Mouse (Mus musculus): ENCODE data around the gene Fam205c. TPM values are rescaled to one million over a fixed set of nuclear protein-coding genes. Genes with fewer than 3 reads are reported as not detected.
"Not testable (repeated sequence)": the region's sequence is repeated elsewhere in the genome, so short reads cannot be mapped to it uniquely, and the experiment has no call there.

Gene Fam205c
- total RNA-seq, 2 experiments from 2014 or later = 4.0 to 4.1 TPM

DNA sequence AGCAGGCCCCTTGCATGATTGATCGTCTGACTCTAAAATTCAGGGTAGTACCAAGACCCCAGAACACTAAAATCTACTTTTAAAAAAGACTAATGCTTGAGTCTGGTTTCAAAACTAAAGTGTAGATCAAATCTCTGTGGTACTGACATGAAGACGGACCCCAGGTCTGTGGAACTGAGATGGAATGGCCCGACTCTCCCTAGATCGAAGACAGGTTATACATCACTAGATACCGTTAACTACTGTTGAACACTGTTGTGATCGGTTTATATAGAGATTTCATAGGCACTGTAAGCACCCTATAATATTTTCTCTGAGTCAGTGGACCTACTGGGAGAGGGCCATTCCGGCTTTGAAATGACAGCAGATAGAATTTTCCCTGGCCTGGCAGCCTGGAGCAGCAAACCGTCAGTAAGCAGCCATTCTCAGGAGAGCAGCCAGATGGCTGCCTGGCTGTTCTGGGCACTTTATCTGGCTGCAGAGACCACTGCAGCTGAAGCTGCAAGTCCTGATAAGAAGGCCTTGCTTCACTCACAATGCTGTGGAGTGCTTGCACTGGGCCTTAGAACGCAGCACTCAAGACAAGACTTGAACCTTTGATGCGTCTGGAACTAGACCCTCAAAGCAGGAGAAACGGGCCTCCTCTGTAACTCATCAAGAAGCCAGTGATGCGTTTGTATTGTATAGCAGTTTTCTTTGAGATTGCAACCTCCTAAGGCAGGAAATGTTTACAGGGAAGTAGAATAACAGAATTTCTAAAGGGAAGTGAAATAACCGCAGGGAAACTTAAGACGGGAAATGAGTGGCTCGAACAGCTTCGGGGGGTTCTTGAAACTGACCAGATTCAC, 6.0 kb upstream of the Fam205c start:
- DNase-seq = no peak
- intact Hi-C loops (cut with DNase I) = no loop called here

DNA sequence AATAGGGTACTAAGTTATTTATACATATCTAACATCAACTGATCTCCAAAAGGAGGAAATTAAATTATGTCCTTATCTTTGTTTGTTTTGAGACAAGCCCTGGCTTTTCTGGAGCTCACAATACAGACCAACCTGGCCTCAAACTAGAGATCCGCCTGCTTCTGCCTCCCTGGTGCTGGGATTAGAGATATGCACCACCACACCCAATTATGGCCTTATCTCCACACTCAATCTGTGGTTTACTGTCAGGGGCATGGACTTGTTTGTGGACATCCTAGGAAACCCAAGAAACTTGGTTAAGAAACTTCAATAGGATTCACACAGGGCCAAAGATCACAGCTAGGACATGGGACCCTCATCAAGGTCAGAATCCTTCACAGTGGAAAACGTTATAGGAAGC, 3.6 kb upstream of the Fam205c start:
- intact Hi-C loops (cut with DNase I) = loop anchor here (1.0 to 2.0 kb wide), 2 partner anchors 67 to 88 kb away; no protein-coding TSS in a partner anchor
- DNase-seq = no peak

DNA sequence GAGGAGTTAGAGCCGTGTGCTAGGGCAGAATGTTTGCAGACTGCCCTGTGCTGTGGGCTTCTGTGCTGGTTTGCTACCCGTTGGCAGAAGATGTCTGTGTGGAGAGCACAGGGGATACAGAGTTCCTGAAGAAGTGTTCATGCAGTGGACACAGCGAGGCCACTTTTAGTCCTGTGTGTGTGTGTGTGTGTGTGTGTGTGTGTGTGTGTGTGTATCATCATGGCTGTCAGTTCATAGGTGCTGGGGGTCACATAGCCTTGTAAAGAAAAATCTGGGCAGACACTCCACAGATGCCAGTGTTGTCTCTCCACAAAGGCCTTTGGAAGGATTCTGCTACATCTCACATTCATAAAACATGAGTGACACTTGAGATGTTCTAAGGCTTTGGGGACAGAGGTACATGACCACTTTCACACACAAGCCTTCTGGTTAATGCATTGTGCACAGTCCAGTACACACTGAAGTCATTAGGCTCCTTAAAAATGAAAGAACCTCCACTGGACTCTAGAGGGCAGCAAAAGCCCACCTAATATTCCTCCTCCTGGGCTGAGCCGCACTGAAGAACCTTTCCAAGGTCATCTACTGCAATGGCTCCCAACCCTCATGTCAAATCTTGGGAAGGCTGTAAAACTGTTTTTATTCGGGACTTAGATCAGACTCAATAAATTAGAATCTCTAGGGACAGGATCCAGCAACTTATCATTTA, 2.7 kb upstream of the Fam205c start:
- intact Hi-C loops (cut with DNase I) = loop anchor here (1.0 to 2.0 kb wide), 2 partner anchors 68 to 89 kb away; no protein-coding TSS in a partner anchor

DNA sequence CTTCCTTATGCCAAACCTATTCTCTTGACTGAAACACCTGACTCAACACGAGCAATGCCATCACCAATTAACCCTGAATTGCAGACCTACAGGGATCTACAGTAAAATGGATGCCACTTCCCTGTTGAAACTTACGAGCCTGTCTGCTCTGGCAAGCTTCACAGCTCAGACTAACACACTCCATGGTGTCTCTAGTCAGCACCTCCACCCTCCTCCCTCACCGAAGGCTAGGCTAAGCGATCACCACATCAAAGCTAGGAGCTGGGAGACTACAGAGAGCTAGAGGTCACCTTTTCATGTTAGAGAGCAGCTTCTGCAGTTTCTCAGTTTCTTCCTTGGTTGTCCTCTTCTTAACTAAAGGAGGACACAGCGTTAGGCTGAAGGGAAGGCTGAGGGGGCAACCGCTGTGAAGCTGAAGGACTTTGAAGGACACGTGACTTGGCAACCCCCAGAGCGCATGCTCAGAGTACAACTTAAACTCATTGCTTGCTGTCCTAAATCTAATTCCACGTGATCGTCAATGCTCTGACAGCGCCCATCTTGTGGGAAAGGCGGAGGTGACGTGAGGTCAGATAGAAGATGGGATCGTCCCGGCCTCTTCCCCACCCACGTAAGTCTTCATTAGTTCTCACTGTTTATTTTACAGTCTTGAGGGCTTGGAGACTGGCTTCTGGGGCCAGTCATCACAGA, 1.1 kb downstream of the Fam205c start:
- intact Hi-C loops (cut with DNase I) = no loop called here
- DNase-seq = no peak

More for the DNA sequence above, 2.7 kb upstream of the Fam205c start:
- DNase-seq = peak; percentile 50 to 65

DNA sequence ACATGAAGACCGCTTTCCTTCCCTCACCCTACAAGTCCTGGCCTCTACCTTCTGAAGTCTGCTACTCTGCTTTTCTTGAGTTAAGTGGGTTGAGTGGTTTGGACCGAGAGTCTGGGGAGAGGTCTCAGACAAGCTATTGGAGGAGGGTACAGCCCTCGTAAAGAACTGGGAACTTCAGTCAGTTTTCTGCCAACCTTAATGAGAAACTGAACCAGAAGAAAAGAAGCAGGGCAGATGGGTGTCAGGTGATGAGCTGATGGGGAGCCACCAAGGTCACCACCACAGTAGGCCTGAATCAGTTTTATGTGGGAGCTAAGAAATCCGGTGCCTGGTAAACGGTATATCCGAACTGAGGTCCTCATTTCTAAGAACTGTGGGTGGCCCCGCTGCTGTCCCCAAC, 1.9 kb downstream of the Fam205c start:
- no peak for DNase-seq
- intact Hi-C loops (cut with DNase I) = no loop called here

DNA sequence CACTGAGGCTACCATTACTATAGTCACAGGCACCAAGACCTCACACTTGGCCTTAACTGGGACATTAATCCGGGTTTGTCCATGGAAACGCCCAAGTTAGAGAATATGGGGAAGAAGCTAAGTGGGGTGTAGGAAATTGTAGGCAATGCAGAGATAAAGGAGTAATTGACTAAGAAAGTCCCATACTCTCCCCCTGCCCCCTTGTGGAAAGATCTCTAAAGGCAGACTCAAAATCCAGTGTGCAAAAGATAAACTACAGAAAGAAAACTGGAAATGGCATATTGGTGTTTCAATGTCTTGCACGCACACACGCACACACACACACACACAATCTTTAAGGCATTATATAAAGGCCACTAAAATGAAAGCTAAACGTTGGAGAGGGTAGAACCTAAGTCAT, 3.3 kb downstream of the Fam205c start:
- DNase-seq = no peak
- intact Hi-C loops (cut with DNase I) = no loop called here

DNA sequence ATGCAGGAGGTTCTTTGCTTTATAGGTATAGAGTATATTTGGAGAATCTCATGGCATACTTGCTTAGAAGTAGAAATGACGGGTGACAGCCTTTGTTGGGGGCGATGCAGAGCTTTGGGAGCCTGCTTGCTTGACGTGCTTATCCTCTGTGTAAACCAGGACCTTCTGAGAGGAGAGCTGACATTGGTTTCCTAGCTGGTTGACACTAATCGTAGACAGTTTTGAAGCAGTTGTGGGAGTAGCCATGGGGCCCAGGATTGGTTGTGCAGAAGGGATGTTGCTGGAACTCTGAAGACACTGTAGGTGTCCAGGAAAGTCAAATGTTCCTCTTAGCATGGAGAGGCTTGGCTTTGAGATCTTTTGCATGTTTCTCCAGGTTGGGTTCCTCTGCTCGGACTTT, 5.8 kb downstream of the Fam205c start:
- intact Hi-C loops (cut with DNase I) = no loop called here

DNA sequence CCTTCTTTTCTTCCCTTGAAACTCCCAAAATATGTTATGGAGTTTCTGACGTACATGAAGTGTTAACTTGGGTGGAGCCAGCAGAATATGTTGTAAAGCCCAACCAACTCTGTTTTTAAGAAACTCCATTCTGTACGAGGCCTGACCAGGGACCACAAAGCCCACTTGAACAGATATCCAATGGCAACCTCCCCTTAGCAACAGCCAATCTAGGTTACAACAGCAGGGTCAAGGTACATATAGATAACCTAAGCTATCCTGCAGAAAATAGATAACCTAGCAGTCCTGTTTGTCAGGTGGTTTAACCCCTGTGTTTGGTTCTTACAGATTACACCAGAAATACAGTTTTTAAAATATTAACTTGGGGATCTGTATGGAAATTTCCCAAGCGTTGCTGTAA, 6.6 kb downstream of the Fam205c start:
- intact Hi-C loops (cut with DNase I) = no loop called here
- DNase-seq = no peak

More for the DNA sequence above, 5.8 kb downstream of the Fam205c start:
- no peak for DNase-seq

DNA sequence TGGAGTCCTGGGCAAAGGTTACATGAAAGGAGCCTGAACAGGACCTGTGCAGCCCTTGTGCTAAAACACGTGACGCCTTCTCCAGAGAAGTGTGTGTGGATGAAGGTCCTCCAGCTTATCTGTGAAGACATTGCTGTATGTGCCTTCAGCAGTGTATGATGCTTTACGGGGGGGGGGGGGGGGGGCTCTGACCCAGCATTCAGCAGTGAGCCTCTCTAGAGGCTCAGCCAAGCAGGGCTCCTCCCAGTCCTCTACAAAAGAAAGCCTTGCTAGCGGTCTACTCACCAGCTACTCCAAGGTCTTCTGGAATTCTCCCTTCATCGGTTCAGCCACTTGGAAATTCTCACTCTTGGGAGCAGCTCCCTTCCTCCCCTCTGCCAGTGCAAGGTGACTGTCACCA, 10.5 kb downstream of the Fam205c start:
- DNase-seq; intact Hi-C loops (cut with DNase I): not testable (repeated sequence)

DNA sequence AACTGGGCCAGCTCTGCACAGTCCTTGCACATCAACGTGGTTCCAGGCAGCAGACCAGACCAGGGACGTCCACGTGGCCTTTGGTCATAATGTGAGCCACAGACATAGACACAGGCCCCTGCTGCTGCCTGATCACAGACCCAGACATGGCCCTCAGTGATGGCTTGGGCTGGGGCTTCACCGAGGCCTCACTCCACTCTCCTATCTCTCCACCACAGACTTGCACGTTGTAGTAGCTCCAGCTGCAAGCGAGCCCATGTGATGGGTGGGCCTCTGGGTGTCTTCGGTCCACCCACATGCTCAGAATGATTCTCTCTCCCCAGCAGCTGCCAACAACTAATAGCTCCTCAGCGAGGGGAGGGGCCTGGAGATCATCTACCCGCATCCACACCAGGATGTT, 13.6 kb downstream of the Fam205c start:
- intact Hi-C loops (cut with DNase I); DNase-seq: not testable (repeated sequence)

DNA sequence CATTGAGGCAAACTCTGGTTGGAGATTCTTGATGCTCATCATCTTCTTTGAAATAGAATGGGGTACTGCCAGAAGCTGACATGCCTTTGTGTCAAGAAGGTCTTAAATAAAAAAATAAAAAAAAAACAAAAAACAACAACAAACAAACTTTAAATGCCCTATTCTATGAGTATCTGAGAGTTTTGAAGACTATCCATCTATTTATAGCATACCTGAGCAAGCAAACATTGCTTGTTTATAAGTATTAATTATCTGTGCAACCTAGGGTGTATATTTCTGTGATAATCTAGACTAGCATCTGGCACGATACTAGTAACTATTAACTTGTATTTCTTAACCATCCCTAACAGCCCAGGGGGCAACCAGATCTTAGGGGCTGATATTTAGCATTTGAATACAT, 17.4 kb downstream of the Fam205c start, which contains the start of gene Gm12394:
Gene Gm12394 (minus strand): TSS at position 101 of the 400 bp plus-strand sequence.
- DNase-seq; intact Hi-C loops (cut with DNase I): not testable (repeated sequence)

DNA sequence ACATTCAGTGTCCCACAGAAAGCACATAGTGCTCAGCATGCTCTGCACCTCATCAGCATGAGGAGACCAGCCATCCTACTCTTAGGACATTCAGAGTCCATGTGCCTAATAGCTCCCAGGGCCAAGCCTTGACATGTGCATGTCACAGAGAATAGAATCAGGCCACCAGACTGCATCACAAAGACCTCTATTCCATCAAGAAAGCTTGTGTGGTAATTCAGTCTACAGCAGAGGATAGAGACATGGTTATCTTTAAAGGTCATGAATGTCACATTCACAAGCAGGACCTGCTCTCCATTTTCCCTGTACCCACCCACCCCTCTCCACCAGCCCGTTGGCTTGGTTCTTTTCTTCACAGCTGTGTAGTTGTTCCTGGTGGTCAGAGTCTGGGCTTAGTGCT, 20.2 kb downstream of the Fam205c start, which contains the start of gene Fam205a1:
Gene Fam205a1 (minus strand): TSS at position 101 of the 400 bp plus-strand sequence.
- intact Hi-C loops (cut with DNase I); DNase-seq: not testable (repeated sequence)

Other genes starting within 250 kb of the Fam205c start
- gene Gm2564, start 244.5 kb downstream of the Fam205c start, total RNA-seq (2021) = 1 to 10 TPM; 2.2 to 2.3 TPM
- gene Ccl27b, start 219.0 kb downstream of the Fam205c start, total RNA-seq (2021) = not detected
- gene Il11ra2, start 212.3 kb downstream of the Fam205c start, total RNA-seq (2021) = not detected
- gene 4930578G10Rik, start 138.7 kb downstream of the Fam205c start, total RNA-seq (2021) = not detected
- under 1 TPM; 0.50 to 0.66 TPM for gene Ccl19, start 117.7 kb downstream of the Fam205c start, total RNA-seq (2021)
- 10 to 100 TPM; 28.5 to 32.0 TPM for gene Ccl21a, start 100.2 kb downstream of the Fam205c start, total RNA-seq (2021)
- gene Fam205a1, start 20.3 kb downstream of the Fam205c start, total RNA-seq (2021) = not detected
- gene Gm12394, start 17.5 kb downstream of the Fam205c start, total RNA-seq (2021) = not detected
- 1 to 10 TPM; 6.0 to 8.4 TPM for gene Phf24, start 42.4 kb upstream of the Fam205c start, total RNA-seq (2021)
- 10 to 100 TPM; 68.7 to 78.0 TPM for gene Dnajb5, start 75.6 kb upstream of the Fam205c start, total RNA-seq (2021)
- gene 1700022I11Rik, start 95.4 kb upstream of the Fam205c start, total RNA-seq (2021) = not detected
- 100 to 1,000 TPM; 285 to 286 TPM for gene Vcp, start 126.3 kb upstream of the Fam205c start, total RNA-seq (2021)
- gene Fancg, start 136.3 kb upstream of the Fam205c start, total RNA-seq (2021) = 1 to 10 TPM; 4.7 to 4.8 TPM
- 10 to 100 TPM; 22.1 to 24.5 TPM for gene Pigo, start 151.6 kb upstream of the Fam205c start, total RNA-seq (2021)
- gene Stoml2, start 157.5 kb upstream of the Fam205c start, total RNA-seq (2021) = 10 to 100 TPM; 97.8 to 99.2 TPM
- 10 to 100 TPM; 33.7 to 33.8 TPM for gene Fam214b, start 172.0 kb upstream of the Fam205c start, total RNA-seq (2021)
- gene Unc13b, start 184.7 kb upstream of the Fam205c start, total RNA-seq (2021) = 10 to 100 TPM; 20.3 to 25.2 TPM